Mouse (Mus musculus): Measurements from ENCODE around the gene Hist1h4f. TPM values are rescaled to one million over a fixed set of nuclear protein-coding genes. Genes with fewer than 3 reads are reported as not detected.
"Not testable (repeated sequence)": the region's sequence is repeated elsewhere in the genome, so short reads cannot be mapped to it uniquely, and the experiment has no call there.

The Hist1h4f gene
- polyA plus RNA-seq, 1 experiment from 2014 or later: 1.1 TPM

- not testable (repeated sequence) for H3K9me3 ChIP-seq (ENCODE audit: low read length); H3K27me3 ChIP-seq (ENCODE audit: insufficient read depth, low read length); H3K36me3 ChIP-seq (replicated peaks; ENCODE audit: insufficient read depth, low read length)
- peak within 1 kb of the TSS; percentile 99 for H3K27ac ChIP-seq (ENCODE audit: low read depth)
- H3K9ac ChIP-seq (replicated peaks): peak within 1 kb of the TSS; percentile 87
- 0% methylated on average over 23 of the region's 53 CpGs for WGBS (ENCODE audit: insufficient replicate concordance)
- ATAC-seq (peak; percentile 33), DNase-seq (peak; percentile 83)
- H3K4me3 ChIP-seq (ENCODE audit: low read depth, low read length): peak within 1 kb of the TSS; percentile 66
- peaks cover 20% of the 10 kb centered on the region for H3K4me1 ChIP-seq (ENCODE audit: insufficient read depth)
- TF ChIP-seq EP300 (IDR thresholded peaks at IDR 0.05; ENCODE audit: low read depth): peak; percentile 51; the same call in 1 of the 2 replicates
- H3K4me2 ChIP-seq (ENCODE audit: low read depth, low read length): peak within 1 kb of the TSS; percentile 80
Observed at GRCm38 (mm10) chr13:23533560-23534367, 17.7 kb downstream of the Hist1h4f start, which contains the start of gene Hist1h2af. Hist1h2af (plus strand) TSS chr13:23533906.

GRCm38 (mm10) chr13:23532262-23533075 is 19.0 kb downstream of the Hist1h4f start:
- H3K4me2 ChIP-seq (ENCODE audit: low read depth, low read length): peak overlapping the region; percentile 80
- ATAC-seq (no peak), DNase-seq (peak; percentile 38)
- H3K4me1 ChIP-seq (ENCODE audit: insufficient read depth): peaks cover 20% of the 10 kb centered on the region
- no peaks in the 10 kb centered on the region for H3K9me3 ChIP-seq (ENCODE audit: low read length)
- peak overlapping the region; percentile 66 for H3K4me3 ChIP-seq (ENCODE audit: low read depth, low read length)
- 16% methylated on average over 9 of the region's 9 CpGs for WGBS (ENCODE audit: insufficient replicate concordance)
- peak overlapping the region; percentile 99 for H3K27ac ChIP-seq (ENCODE audit: low read depth)
- H3K36me3 ChIP-seq (replicated peaks; ENCODE audit: insufficient read depth, low read length): no peaks in the 10 kb centered on the region
- peak overlapping the region; percentile 87 for H3K9ac ChIP-seq (replicated peaks)
- no peaks in the 10 kb centered on the region for H3K27me3 ChIP-seq (ENCODE audit: insufficient read depth, low read length)
- no peak for TF ChIP-seq CTCF (IDR thresholded peaks at IDR 0.05; ENCODE audit: low read depth)
- no peak for TF ChIP-seq EP300 (IDR thresholded peaks at IDR 0.05; ENCODE audit: low read depth)

GRCm38 (mm10) chr13:23530901-23531875 is 20.3 kb downstream of the Hist1h4f start, which contains the start of gene Hist1h4h:
Hist1h4h (plus strand) TSS chr13:23531050.
- DNase-seq (peak; percentile 95), ATAC-seq (peak; percentile 60)
- under 1% methylated on average over 54 of the region's 70 CpGs for WGBS (ENCODE audit: insufficient replicate concordance)
- Histone ChIP-seq H3K27ac (ENCODE audit: low read depth) (peak within 1 kb of the TSS; percentile 99), H3K4me2 (ENCODE audit: low read depth, low read length) (peak within 1 kb of the TSS; percentile 80), H3K9ac (replicated peaks) (peak within 1 kb of the TSS; percentile 87), H3K9me3 (ENCODE audit: low read length) (no peaks in the 10 kb centered on the region), H3K36me3 (replicated peaks; ENCODE audit: insufficient read depth, low read length) (no peaks in the 10 kb centered on the region), H3K4me3 (ENCODE audit: low read depth, low read length) (peak within 1 kb of the TSS; percentile 66), H3K27me3 (ENCODE audit: insufficient read depth, low read length) (no peaks in the 10 kb centered on the region), H3K4me1 (ENCODE audit: insufficient read depth) (peaks cover 19% of the 10 kb centered on the region)
- TF ChIP-seq CTCF (IDR thresholded peaks at IDR 0.05; ENCODE audit: low read depth): no peak
- peak; percentile 92 for TF ChIP-seq EP300 (IDR thresholded peaks at IDR 0.05; ENCODE audit: low read depth)

GRCm38 (mm10) chr13:23530181-23530900 is 21.1 kb downstream of the Hist1h4f start:
- peak overlapping the region; percentile 80 for H3K4me2 ChIP-seq (ENCODE audit: low read depth, low read length)
- H3K4me3 ChIP-seq (ENCODE audit: low read depth, low read length): peak overlapping the region; percentile 66
- peak; percentile 74 for DNase-seq
- H3K9ac ChIP-seq (replicated peaks): peak overlapping the region; percentile 87
- ATAC-seq: no peak
- H3K36me3 ChIP-seq (replicated peaks; ENCODE audit: insufficient read depth, low read length): no peaks in the 10 kb centered on the region
- WGBS (ENCODE audit: insufficient replicate concordance): under 1% methylated on average over 20 of the region's 20 CpGs
- peak overlapping the region; percentile 99 for H3K27ac ChIP-seq (ENCODE audit: low read depth)
- peaks cover 26% of the 10 kb centered on the region for H3K4me1 ChIP-seq (ENCODE audit: insufficient read depth)
- no peaks in the 10 kb centered on the region for H3K9me3 ChIP-seq (ENCODE audit: low read length)
- no peak for TF ChIP-seq EP300 (IDR thresholded peaks at IDR 0.05; ENCODE audit: low read depth)
- TF ChIP-seq CTCF (IDR thresholded peaks at IDR 0.05; ENCODE audit: low read depth): no peak
- no peaks in the 10 kb centered on the region for H3K27me3 ChIP-seq (ENCODE audit: insufficient read depth, low read length)

GRCm38 (mm10) chr13:23529480-23530165 is 21.8 kb downstream of the Hist1h4f start:
- no peak for ATAC-seq
- peaks cover 25% of the 10 kb centered on the region for H3K4me1 ChIP-seq (ENCODE audit: insufficient read depth)
- H3K4me2 ChIP-seq (ENCODE audit: low read depth, low read length): peak overlapping the region; percentile 80
- no peaks in the 10 kb centered on the region for H3K27me3 ChIP-seq (ENCODE audit: insufficient read depth, low read length)
- no peak for DNase-seq
- H3K36me3 ChIP-seq (replicated peaks; ENCODE audit: insufficient read depth, low read length): no peaks in the 10 kb centered on the region
- peak overlapping the region; percentile 87 for H3K9ac ChIP-seq (replicated peaks)
- H3K4me3 ChIP-seq (ENCODE audit: low read depth, low read length): peak overlapping the region; percentile 66
- H3K9me3 ChIP-seq (ENCODE audit: low read length): no peaks in the 10 kb centered on the region
- TF ChIP-seq EP300 (IDR thresholded peaks at IDR 0.05; ENCODE audit: low read depth) (no peak), CTCF (IDR thresholded peaks at IDR 0.05; ENCODE audit: low read depth) (no peak)
- 28% methylated on average over 2 of the region's 2 CpGs for WGBS (ENCODE audit: insufficient replicate concordance)
- H3K27ac ChIP-seq (ENCODE audit: low read depth): peak overlapping the region; percentile 99; the same call in 1 of the 2 replicates

All from liver, postnatal 0 days (tissue).